Comparison of ENCODE assay signal across 8 mouse cellular contexts in genomic region chr16:91534477-91534876, GRCm38 (mm10). TPM values are rescaled to one million over a fixed set of nuclear protein-coding genes. Genes with fewer than 3 reads are reported as not detected.
A peak's percentile ranks its signal among the peaks of the same experiment; 100 is the strongest.
DNase-seq lines count a peak whose midpoint lies in the region; ATAC-seq and TF ChIP-seq lines count a peak whose summit lies in the region.

No protein-coding gene starts in this region.

- no peak overlapping the region for H3K9ac ChIP-seq in lung, embryonic 14.5 days
- no peak overlapping the region for H3K9ac ChIP-seq in forebrain, postnatal 0 days

- no peak for ATAC-seq in lung, embryonic 14.5 days (ENCODE audit: insufficient read depth)
- peak; percentile 100 for ATAC-seq in Patski
- ATAC-seq in forebrain, postnatal 0 days, result no peak
- peak; percentile 63 for ATAC-seq in megakaryocyte-erythroid progenitor cell, adult 5-6 weeks (replicated peaks; ENCODE audit: low FRiP score, low TSS enrichment, poor library complexity, severe bottlenecking)

- H3K27me3 ChIP-seq in lung, embryonic 14.5 days (ENCODE audit: insufficient read depth, low read length), result no peaks in the 10 kb centered on the region
- no peaks in the 10 kb centered on the region for H3K27me3 ChIP-seq in Patski
- no peaks in the 10 kb centered on the region for H3K27me3 ChIP-seq in forebrain, postnatal 0 days (ENCODE audit: insufficient read depth, low read length)

- H3K27ac ChIP-seq in lung, embryonic 14.5 days (ENCODE audit: low read depth), result no peak overlapping the region
- H3K27ac ChIP-seq in forebrain, postnatal 0 days (ENCODE audit: low read depth, low read length), result no peak overlapping the region

- peak; percentile 36 to 65 for DNase-seq in cerebellum, postnatal 14 days
- no peak for DNase-seq in cerebellum, adult 8-10 months
- DNase-seq in lung, embryonic 14.5 days, result peak; percentile 89
- DNase-seq in lung, postnatal 4 days, result no peak
- peak; percentile 94 for DNase-seq in Patski (ENCODE audit: low read depth, low spot score)
- DNase-seq in forebrain, postnatal 0 days, result peak; percentile 74
- no peak for DNase-seq in layer of hippocampus, postnatal 10 days (ENCODE audit: low spot score in 2 of 2)

- no peaks in the 10 kb centered on the region for H3K9me3 ChIP-seq in lung, embryonic 14.5 days (ENCODE audit: low read depth, low read length)
- no peaks in the 10 kb centered on the region for H3K9me3 ChIP-seq in forebrain, postnatal 0 days (ENCODE audit: low read length)

- no peak for TF ChIP-seq CTCF in lung, embryonic 14.5 days (IDR thresholded peaks at IDR 0.05; ENCODE audit: low read depth)
- TF ChIP-seq CTCF in Patski (IDR thresholded peaks at IDR 0.05), result no peak
- TF ChIP-seq CTCF in forebrain, postnatal 0 days (IDR thresholded peaks at IDR 0.05; ENCODE audit: low read depth), result no peak

- POLR2A ChIA-PET in Patski (lab: Charles Lee), result no interaction called here

- no peaks in the 10 kb centered on the region for H3K36me3 ChIP-seq in lung, embryonic 14.5 days (ENCODE audit: insufficient read depth)
- no peaks in the 10 kb centered on the region for H3K36me3 ChIP-seq in forebrain, postnatal 0 days (ENCODE audit: insufficient read depth)

- no peak overlapping the region for H3K4me3 ChIP-seq in lung, embryonic 14.5 days (ENCODE audit: low read depth, low read length)
- H3K4me3 ChIP-seq in forebrain, postnatal 0 days (ENCODE audit: low read depth, low read length), result no peak overlapping the region

- 54% methylated on average over 13 of the region's 13 CpGs for WGBS in lung, embryonic 14.5 days
- WGBS in forebrain, postnatal 0 days, result 61% methylated on average over 13 of the region's 13 CpGs

- CTCF ChIA-PET in Patski (lab: Charles Lee), result no interaction called here

- peaks cover 4% of the 10 kb centered on the region; the same call in 1 of the 2 replicates for H3K4me1 ChIP-seq in lung, embryonic 14.5 days (ENCODE audit: insufficient read depth)
- no peaks in the 10 kb centered on the region for H3K4me1 ChIP-seq in forebrain, postnatal 0 days (ENCODE audit: insufficient read depth)

- no peak overlapping the region for H3K4me2 ChIP-seq in lung, embryonic 14.5 days
- no peak overlapping the region for H3K4me2 ChIP-seq in forebrain, postnatal 0 days (ENCODE audit: low read depth)

- in situ Hi-C loops in Patski (cut with MboI; ENCODE audit: low pct_unique_long_range_greater_than_20kb), result no loop called here

RNA-seq across cellular contexts. Expression of gene Ifngr2, which starts 12.4 kb away (rescaled TPM):
- 47.7 and 52.1 TPM in 2 replicates for polyA plus RNA-seq in lung, embryonic 14.5 days (2014; fragmentation: Nextera tagmentation; extraction: Ambion mirVana)
- 31.3 TPM for polyA plus RNA-seq in Patski (2021)
- total RNA-seq in forebrain, postnatal 0 days (2014; rRNA removed), result 61.8 and 63.0 TPM in 2 replicates
- 112 and 146 TPM in 2 replicates for polyA plus RNA-seq in forebrain, postnatal 0 days (2015; fragmentation: Nextera tagmentation; extraction: Ambion mirVana)
- 7.2 and 8.7 TPM in 2 replicates for total RNA-seq in megakaryocyte-erythroid progenitor cell, adult 5-6 weeks (2014; fragmentation: Nextera tagmentation)
- total RNA-seq in megakaryocyte-erythroid progenitor cell, adult 5-6 weeks (2017), result 5.4 and 6.7 TPM in 2 replicates
- 100 to 1,000 TPM in 1 of 2 experiments, 10 to 100 TPM in 1; 73.3 to 106 TPM for total RNA-seq in layer of hippocampus, postnatal 10 days (2021)

RNA-seq across cellular contexts. Expression of gene Ifnar1, which starts 49.4 kb away (rescaled TPM):
- 73.3 and 73.6 TPM in 2 replicates for polyA plus RNA-seq in lung, embryonic 14.5 days (2014; fragmentation: Nextera tagmentation; extraction: Ambion mirVana)
- polyA plus RNA-seq in Patski (2021), result 60.6 TPM
- total RNA-seq in forebrain, postnatal 0 days (2014; rRNA removed), result 76.7 and 82.6 TPM in 2 replicates
- 22.7 and 33.6 TPM in 2 replicates for polyA plus RNA-seq in forebrain, postnatal 0 days (2015; fragmentation: Nextera tagmentation; extraction: Ambion mirVana)
- 16.3 and 19.6 TPM in 2 replicates for total RNA-seq in megakaryocyte-erythroid progenitor cell, adult 5-6 weeks (2014; fragmentation: Nextera tagmentation)
- total RNA-seq in megakaryocyte-erythroid progenitor cell, adult 5-6 weeks (2017), result 22.2 and 22.7 TPM in 2 replicates
- total RNA-seq in layer of hippocampus, postnatal 10 days (2021), result 10 to 100 TPM; 63.7 to 70.6 TPM

Comparison
In these comparisons a context has a peak if more than half of its experiments do, and no peak if none do; other contexts are left out.
1. DNase-seq: peak in cerebellum, postnatal 14 days (2 of 2), lung, embryonic 14.5 days (single experiment), Patski (single experiment) and forebrain, postnatal 0 days (single experiment); none in cerebellum, adult 8-10 months (single experiment), lung, postnatal 4 days (0 of 2) and layer of hippocampus, postnatal 10 days (0 of 2).
2. ATAC-seq: peak in Patski (single experiment) and megakaryocyte-erythroid progenitor cell, adult 5-6 weeks (single experiment); none in lung, embryonic 14.5 days (single experiment) and forebrain, postnatal 0 days (single experiment).